Mouse (Mus musculus): ENCODE results near the gene Gm17651. TPM values are rescaled to one million over a fixed set of nuclear protein-coding genes. Genes with fewer than 3 reads are reported as not detected.

Gm17651 gene
- polyA plus RNA-seq, 1 experiment from 2014 or later = not detected

DNA sequence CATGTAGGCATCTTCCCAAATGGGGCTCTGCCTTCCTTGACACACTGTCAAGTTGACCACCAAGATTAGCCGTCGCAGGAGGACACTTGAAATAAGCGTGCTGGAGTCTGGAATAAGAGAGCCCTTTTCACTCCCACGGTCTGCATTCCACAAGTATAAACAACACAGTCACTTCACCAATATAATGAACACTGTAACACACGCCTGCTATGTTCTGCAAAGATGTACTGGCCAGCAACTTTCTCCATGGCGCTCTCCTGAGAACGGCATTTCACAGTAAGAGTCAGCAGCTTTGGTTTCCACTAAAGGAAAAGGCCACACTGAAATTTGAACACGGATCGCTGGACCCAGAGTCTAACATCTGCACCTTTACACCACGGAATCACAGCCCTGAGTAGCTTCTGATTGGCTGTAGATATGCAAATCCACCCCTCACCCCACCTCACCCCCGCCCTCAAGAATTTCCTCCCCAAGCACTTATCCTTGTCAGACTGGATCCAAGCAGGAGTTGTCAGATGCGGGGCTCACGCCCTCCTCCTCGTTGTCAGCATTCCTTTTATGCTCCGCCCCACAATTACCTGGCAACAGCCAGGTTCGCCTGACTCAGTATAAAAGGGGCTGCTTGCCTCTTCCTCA lies 9.2 kb upstream of the Gm17651 start:
- Histone ChIP-seq H3K9me3 (ENCODE audit: control insufficient read depth, low read depth, low read length) (no peaks in the 10 kb centered on the region), H3K27me3 (ENCODE audit: control insufficient read depth, insufficient read depth, low read length) (no peaks in the 10 kb centered on the region), H3K4me2 (replicated peaks; ENCODE audit: low read depth, low read length) (peak overlapping the region; percentile 15; the same call in 1 of the 2 replicates), H3K9ac (replicated peaks; ENCODE audit: low read depth, low read length) (no peak overlapping the region), H3K36me3 (ENCODE audit: control insufficient read depth, insufficient read depth, low read length) (no peaks in the 10 kb centered on the region), H3K4me3 (ENCODE audit: low read depth, low read length) (no peak overlapping the region), H3K27ac (ENCODE audit: low read length) (no peak overlapping the region; the same call in 1 of the 2 replicates), H3K4me1 (ENCODE audit: control insufficient read depth, insufficient read depth, low read length) (no peaks in the 10 kb centered on the region)
- WGBS = 9% methylated on average over 16 of the region's 16 CpGs
- ATAC-seq (ENCODE audit: insufficient number of reproducible peaks, insufficient read depth, low FRiP score, low read depth) = peak; percentile 68

DNA sequence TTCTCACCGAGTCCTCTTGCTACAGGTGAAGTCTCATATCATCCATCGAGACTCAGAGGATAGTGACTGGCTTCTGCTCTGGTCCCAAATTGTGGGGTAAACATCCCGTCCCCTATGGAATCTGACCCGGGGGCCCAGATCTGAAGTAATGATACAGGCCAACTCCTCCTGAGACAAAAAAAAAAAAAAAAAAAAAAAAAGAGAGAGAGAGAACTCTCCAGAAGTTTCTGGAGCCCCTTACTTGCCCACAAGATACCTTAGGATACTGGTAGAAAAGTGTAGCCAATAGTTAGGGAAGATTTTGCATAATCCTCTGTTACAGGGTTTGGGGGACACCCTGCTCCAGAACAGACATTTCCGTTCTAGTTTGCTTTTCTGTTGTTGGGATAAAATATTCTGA lies 8.1 kb upstream of the Gm17651 start:
- Histone ChIP-seq H3K9me3 (ENCODE audit: control insufficient read depth, low read depth, low read length) (no peaks in the 10 kb centered on the region), H3K27ac (ENCODE audit: low read length) (no peak overlapping the region), H3K4me1 (ENCODE audit: control insufficient read depth, insufficient read depth, low read length) (no peaks in the 10 kb centered on the region), H3K9ac (replicated peaks; ENCODE audit: low read depth, low read length) (no peak overlapping the region), H3K36me3 (ENCODE audit: control insufficient read depth, insufficient read depth, low read length) (no peaks in the 10 kb centered on the region), H3K4me3 (ENCODE audit: low read depth, low read length) (peak overlapping the region; percentile 29; the same call in 1 of the 2 replicates), H3K4me2 (replicated peaks; ENCODE audit: low read depth, low read length) (peak overlapping the region; percentile 80), H3K27me3 (ENCODE audit: control insufficient read depth, insufficient read depth, low read length) (no peaks in the 10 kb centered on the region)
- WGBS = 25% methylated on average over 5 of the region's 5 CpGs
- ATAC-seq (ENCODE audit: insufficient number of reproducible peaks, insufficient read depth, low FRiP score, low read depth) = no peak

DNA sequence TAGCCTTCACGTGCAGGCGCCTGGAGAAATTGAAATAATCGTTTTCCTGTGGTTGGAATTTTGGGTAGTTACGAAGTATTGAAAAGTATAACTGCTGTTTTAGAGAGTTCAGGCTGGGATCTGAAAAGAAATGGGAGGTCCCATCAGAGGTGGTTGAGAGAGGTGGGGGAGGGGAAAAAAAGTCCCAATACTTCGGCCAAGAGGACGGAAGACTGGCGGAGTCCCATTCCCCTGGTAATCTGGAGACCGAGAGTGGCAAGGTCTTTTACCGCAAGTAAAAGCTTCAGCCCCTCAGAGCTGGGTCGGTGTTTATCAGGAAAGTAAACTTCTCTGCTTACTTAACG lies 7.6 kb upstream of the Gm17651 start:
- peak overlapping the region; percentile 80 for H3K4me2 ChIP-seq (replicated peaks; ENCODE audit: low read depth, low read length)
- H3K4me3 ChIP-seq (ENCODE audit: low read depth, low read length) = peak overlapping the region; percentile 29
- no peak overlapping the region for H3K9ac ChIP-seq (replicated peaks; ENCODE audit: low read depth, low read length)
- no peaks in the 10 kb centered on the region for H3K27me3 ChIP-seq (ENCODE audit: control insufficient read depth, insufficient read depth, low read length)
- no peak for ATAC-seq (ENCODE audit: insufficient number of reproducible peaks, insufficient read depth, low FRiP score, low read depth)
- H3K4me1 ChIP-seq (ENCODE audit: control insufficient read depth, insufficient read depth, low read length) = no peaks in the 10 kb centered on the region
- no peak overlapping the region for H3K27ac ChIP-seq (ENCODE audit: low read length)
- H3K36me3 ChIP-seq (ENCODE audit: control insufficient read depth, insufficient read depth, low read length) = no peaks in the 10 kb centered on the region
- H3K9me3 ChIP-seq (ENCODE audit: control insufficient read depth, low read depth, low read length) = no peaks in the 10 kb centered on the region
- 4% methylated on average over 11 of the region's 11 CpGs for WGBS

DNA sequence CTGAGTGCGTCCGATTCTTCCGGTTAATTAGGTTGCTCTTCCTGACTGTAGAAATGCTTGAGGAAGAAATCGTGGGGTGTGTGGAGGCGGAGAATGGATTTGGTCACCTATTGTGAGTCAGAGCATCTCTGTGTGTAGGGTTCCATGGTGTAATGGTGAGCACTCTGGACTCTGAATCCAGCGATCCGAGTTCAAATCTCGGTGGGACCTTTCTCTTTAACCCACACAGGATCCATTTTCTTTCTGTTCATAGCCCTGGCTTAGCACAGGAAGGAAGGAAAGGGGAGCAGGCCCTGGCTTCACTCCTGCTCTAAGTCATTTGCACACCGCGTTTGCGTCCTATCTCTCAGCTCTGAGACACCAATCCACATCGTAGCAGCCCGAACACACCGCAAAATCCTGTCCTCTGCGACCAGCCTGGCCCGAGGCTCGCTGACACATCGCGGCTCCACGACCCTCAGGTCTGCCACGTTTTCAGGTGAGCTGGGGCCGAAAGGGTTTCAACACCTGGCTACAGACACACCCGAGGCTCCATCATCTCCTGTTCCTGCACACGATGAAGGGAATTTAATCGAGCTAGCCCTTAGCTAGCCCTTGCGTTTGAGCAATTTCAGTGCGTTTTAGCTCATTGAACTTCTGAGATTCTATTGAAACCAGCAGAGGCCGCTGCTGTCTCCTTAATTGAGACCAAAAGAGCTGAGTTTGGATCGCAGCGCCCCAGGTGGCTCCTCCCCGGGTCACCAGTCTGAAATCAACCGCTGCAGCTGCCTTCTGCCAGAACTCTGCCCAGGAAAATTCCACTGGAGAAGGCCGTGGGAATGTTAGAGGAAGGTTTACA lies 7.0 kb upstream of the Gm17651 start:
- Histone ChIP-seq H3K9ac (replicated peaks; ENCODE audit: low read depth, low read length) (no peak overlapping the region), H3K4me1 (ENCODE audit: control insufficient read depth, insufficient read depth, low read length) (no peaks in the 10 kb centered on the region), H3K9me3 (ENCODE audit: control insufficient read depth, low read depth, low read length) (no peaks in the 10 kb centered on the region), H3K4me2 (replicated peaks; ENCODE audit: low read depth, low read length) (peak overlapping the region; percentile 80), H3K36me3 (ENCODE audit: control insufficient read depth, insufficient read depth, low read length) (no peaks in the 10 kb centered on the region), H3K4me3 (ENCODE audit: low read depth, low read length) (peak overlapping the region; percentile 29), H3K27ac (ENCODE audit: low read length) (no peak overlapping the region), H3K27me3 (ENCODE audit: control insufficient read depth, insufficient read depth, low read length) (no peaks in the 10 kb centered on the region)
- WGBS = 2% methylated on average over 33 of the region's 33 CpGs
- 0 out of 2 replicates have a peak, but pooled peaks have one; percentile 12 for ATAC-seq (ENCODE audit: insufficient number of reproducible peaks, insufficient read depth, low FRiP score, low read depth)

DNA sequence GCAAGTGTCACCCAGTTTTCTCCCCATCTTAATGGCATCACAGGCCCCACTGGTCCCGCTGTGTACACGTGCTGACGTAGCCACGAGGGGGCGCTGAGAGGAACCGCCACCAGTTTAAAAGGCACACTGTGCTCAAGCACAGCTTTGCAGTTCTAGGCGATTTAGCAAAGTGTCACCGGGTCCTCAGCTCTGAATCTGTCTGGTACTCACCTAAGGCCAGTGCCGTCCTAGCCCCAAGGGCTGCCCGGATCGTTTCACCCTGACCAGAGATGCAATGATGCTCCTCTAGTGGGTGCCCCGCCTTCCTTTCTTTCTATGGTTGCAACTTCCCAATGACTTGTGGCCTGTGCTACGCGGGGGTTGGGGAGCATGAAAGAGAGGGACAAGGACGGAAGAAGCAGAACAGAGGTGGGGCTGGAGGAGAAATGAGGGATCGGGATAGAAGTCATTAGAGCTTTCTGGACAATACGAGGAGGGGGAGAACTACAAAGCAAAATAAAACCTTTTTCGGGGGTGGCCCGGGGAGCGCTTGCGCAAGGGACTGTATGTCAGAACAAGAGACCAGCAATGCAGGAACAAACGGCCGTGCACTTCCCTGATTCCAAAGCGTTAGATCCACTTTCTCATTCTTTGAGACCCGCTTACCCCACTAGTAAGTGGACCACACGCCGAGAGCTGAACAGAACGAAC lies 6.3 kb upstream of the Gm17651 start:
- Histone ChIP-seq H3K27me3 (ENCODE audit: control insufficient read depth, insufficient read depth, low read length) (no peaks in the 10 kb centered on the region), H3K36me3 (ENCODE audit: control insufficient read depth, insufficient read depth, low read length) (no peaks in the 10 kb centered on the region), H3K9me3 (ENCODE audit: control insufficient read depth, low read depth, low read length) (no peaks in the 10 kb centered on the region), H3K27ac (ENCODE audit: low read length) (no peak overlapping the region), H3K4me1 (ENCODE audit: control insufficient read depth, insufficient read depth, low read length) (no peaks in the 10 kb centered on the region), H3K4me2 (replicated peaks; ENCODE audit: low read depth, low read length) (peak overlapping the region; percentile 80), H3K9ac (replicated peaks; ENCODE audit: low read depth, low read length) (peak overlapping the region; percentile 7; the same call in 1 of the 2 replicates), H3K4me3 (ENCODE audit: low read depth, low read length) (peak overlapping the region; percentile 29)
- peak; percentile 66; the same call in 1 of the 2 replicates for ATAC-seq (ENCODE audit: insufficient number of reproducible peaks, insufficient read depth, low FRiP score, low read depth)
- 6% methylated on average over 28 of the region's 28 CpGs for WGBS

DNA sequence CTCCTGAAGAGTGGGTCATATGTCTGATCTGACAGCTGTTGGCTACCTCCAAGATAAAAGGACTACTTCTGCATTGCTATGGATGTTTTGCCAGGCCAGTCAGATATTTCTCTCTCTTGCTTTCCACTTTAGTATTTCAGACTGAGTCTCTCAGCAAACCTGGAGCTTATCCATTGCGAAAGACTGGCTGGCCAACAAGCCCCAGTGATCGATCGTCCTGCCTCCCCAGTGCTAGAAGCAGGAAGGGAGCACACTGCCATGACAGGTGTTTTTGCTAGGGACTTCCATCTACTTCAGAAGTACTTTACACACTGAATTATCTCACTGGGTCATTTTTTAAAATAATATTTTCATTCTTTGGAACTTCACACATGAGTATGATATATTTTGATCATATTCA lies 3.9 kb upstream of the Gm17651 start:
- ATAC-seq (ENCODE audit: insufficient number of reproducible peaks, insufficient read depth, low FRiP score, low read depth) = no peak
- Histone ChIP-seq H3K9ac (replicated peaks; ENCODE audit: low read depth, low read length) (no peak overlapping the region), H3K4me3 (ENCODE audit: low read depth, low read length) (no peak overlapping the region), H3K27ac (ENCODE audit: low read length) (no peak overlapping the region), H3K4me1 (ENCODE audit: control insufficient read depth, insufficient read depth, low read length) (no peaks in the 10 kb centered on the region), H3K9me3 (ENCODE audit: control insufficient read depth, low read depth, low read length) (no peaks in the 10 kb centered on the region), H3K4me2 (replicated peaks; ENCODE audit: low read depth, low read length) (no peak overlapping the region), H3K27me3 (ENCODE audit: control insufficient read depth, insufficient read depth, low read length) (no peaks in the 10 kb centered on the region), H3K36me3 (ENCODE audit: control insufficient read depth, insufficient read depth, low read length) (no peaks in the 10 kb centered on the region)
- 85% methylated on average over 3 of the region's 3 CpGs for WGBS

DNA sequence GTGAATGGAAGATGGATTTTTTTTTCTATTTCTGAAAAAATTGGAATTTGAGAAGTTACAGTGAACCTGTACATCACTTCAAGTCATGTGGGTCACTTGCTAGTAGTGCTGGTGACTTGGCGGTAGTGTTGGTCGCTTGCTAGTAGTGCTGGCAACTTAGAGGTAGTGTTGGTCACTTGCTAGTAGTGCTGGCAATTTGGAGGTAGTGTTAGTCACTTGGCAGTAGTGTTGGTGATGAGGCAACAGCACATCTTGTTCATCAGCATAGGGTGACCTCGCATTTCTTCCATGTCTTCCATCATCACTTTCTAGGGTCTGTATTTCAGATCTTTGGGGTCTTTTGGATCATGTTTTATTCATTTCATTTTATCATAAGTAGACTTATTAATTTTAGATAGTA lies 1.6 kb upstream of the Gm17651 start:
- Histone ChIP-seq H3K36me3 (ENCODE audit: control insufficient read depth, insufficient read depth, low read length) (no peaks in the 10 kb centered on the region), H3K4me3 (ENCODE audit: low read depth, low read length) (no peak overlapping the region), H3K9ac (replicated peaks; ENCODE audit: low read depth, low read length) (no peak overlapping the region), H3K9me3 (ENCODE audit: control insufficient read depth, low read depth, low read length) (no peaks in the 10 kb centered on the region), H3K27me3 (ENCODE audit: control insufficient read depth, insufficient read depth, low read length) (no peaks in the 10 kb centered on the region), H3K27ac (ENCODE audit: low read length) (no peak overlapping the region), H3K4me1 (ENCODE audit: control insufficient read depth, insufficient read depth, low read length) (no peaks in the 10 kb centered on the region), H3K4me2 (replicated peaks; ENCODE audit: low read depth, low read length) (no peak overlapping the region)
- ATAC-seq (ENCODE audit: insufficient number of reproducible peaks, insufficient read depth, low FRiP score, low read depth) = no peak
- WGBS = 91% methylated on average over 3 of the region's 3 CpGs

DNA sequence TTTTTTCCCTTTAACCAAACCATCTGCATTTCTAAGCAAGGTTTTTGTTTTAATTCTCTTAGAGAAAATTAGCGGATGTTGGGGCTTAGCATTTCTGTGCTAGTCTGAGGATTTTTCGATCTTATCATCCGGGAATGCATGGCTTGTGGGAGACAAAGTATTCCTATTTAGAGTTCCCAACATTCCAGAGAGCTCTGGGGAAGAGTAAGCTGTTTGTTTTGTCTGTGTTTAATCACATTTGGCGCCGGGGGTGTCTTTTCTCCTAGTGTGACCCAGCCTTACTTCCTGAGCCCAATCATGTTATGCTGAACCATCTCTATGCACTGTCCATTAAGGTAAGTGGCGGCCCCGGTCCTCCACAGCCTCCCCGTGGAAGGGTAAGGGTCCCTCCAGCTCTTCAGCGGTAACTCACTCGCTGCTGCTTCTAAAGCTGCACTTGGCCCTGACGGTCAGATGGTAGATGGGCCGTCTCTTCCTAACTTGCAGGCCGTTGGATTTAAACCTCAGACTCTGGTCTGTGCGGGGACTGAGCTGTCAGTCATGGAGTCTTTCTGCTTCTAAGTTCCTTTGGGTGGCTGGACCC lies 7.3 kb downstream of the Gm17651 start:
- 62% methylated on average over 14 of the region's 14 CpGs for WGBS
- no peak for ATAC-seq (ENCODE audit: insufficient number of reproducible peaks, insufficient read depth, low FRiP score, low read depth)
- H3K27ac ChIP-seq (ENCODE audit: low read length) = no peak overlapping the region

More for the DNA sequence above, 7.3 kb downstream of the Gm17651 start:
- Histone ChIP-seq H3K4me1 (ENCODE audit: control insufficient read depth, insufficient read depth, low read length) (no peaks in the 10 kb centered on the region), H3K9me3 (ENCODE audit: control insufficient read depth, low read depth, low read length) (no peaks in the 10 kb centered on the region), H3K9ac (replicated peaks; ENCODE audit: low read depth, low read length) (no peak overlapping the region), H3K27me3 (ENCODE audit: control insufficient read depth, insufficient read depth, low read length) (no peaks in the 10 kb centered on the region), H3K36me3 (ENCODE audit: control insufficient read depth, insufficient read depth, low read length) (peaks cover 30% of the 10 kb centered on the region), H3K4me2 (replicated peaks; ENCODE audit: low read depth, low read length) (no peak overlapping the region), H3K4me3 (ENCODE audit: low read depth, low read length) (no peak overlapping the region)
